Mouse (Mus musculus) urinary bladder, postnatal 14 days (tissue): ENCODE data around the gene Rilpl1.
"Not testable (repeated sequence)": the region's sequence is repeated elsewhere in the genome, so short reads cannot be mapped to it uniquely, and the experiment has no call there.

Source experiments
- DNase-seq: peaks from one replicate; pipeline ENCODE4 v3.0.0; 2021; ENCODE audit warnings: low spot score

Rilpl1 gene

GRCm38 (mm10) chr5:124529191-124529651, 2.0 kb downstream of the Rilpl1 start:
- no peak for DNase-seq

DNA sequence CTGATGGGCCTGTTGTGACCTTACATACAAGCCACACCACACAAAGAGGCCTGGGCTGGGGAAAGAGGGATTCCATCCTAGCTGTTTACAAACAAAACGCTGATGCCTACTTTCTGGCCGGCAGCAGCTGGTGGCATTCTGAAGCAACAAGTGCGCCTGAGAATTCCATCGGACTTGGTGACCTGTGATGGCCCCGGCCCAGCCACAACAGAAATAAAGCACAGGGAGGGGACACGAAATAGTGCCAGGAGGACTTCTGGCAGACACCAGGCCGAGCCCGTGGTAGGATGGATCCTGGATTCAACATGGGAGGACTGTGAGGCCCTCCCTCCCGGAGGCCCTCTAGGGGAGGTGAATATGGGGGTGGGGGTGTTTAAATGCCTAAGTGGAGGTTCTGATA, 2.4 kb downstream of the Rilpl1 start:
- DNase-seq, result no peak

DNA sequence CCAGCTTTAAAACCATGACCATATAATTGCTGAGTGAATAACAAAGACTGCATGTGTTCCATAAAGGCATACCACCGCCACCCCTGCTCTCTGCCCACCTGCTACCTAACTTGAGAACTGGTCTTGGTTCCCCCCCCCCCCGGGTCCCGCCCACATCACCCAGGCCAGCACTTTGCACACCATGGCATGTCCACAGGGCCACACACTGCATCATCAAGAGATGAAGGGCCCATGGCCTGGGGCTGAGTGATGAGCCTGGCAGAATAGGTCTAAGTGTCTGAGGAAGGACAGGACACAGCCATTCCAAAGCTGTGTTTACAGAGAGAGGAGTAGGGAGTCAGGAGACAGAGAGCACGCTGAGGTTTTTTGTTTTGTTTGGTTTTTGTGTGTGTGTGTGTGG, 2.8 kb downstream of the Rilpl1 start:
- no peak for DNase-seq

DNA sequence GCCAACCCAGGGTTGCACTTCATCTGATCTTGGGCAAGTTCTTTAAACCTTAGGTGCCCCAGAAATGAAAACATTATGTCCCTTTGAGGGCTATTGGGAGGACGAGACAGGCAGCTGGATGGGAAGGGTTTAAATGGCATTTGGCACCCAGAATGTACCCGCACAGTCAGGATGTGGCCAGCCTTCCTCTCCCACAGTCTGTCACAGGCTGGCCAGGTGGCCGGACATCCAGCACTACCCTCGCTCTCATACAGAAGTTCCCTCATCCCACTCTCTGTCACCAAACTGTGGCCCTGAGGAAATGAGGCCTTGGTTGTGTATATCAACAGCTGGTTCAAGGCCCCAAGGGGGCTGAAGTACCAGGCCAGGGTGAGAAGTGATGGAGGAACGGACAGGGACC, 6.2 kb downstream of the Rilpl1 start:
- no peak for DNase-seq

- DNase-seq, result no peak
Observed at GRCm38 (mm10) chr5:124523032-124523431, 8.2 kb downstream of the Rilpl1 start.

- DNase-seq, result no peak
Observed at GRCm38 (mm10) chr5:124521588-124521987, 9.6 kb downstream of the Rilpl1 start.

DNA sequence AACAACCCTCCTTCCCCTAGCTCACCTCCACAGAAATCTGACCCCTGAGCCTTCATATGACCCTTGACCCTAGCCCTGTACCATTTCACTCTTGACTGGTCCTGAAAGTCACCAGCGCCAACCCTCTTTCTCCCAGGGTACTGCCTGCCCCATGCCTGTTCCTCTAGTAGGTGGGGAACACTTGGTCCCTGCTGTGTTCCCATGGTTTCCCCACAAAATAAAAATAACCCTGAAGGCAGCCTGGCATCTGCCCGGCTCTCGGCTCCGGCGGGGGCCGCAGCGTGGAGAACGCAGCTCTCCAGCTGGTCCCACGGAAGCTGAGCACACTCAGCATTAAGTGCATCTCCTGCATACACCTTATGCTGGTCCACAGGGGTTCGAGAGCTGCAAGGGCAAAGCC, 12.5 kb downstream of the Rilpl1 start:
- DNase-seq, result no peak

- no peak for DNase-seq
Observed at GRCm38 (mm10) chr5:124515789-124516188, 15.4 kb downstream of the Rilpl1 start.

DNA sequence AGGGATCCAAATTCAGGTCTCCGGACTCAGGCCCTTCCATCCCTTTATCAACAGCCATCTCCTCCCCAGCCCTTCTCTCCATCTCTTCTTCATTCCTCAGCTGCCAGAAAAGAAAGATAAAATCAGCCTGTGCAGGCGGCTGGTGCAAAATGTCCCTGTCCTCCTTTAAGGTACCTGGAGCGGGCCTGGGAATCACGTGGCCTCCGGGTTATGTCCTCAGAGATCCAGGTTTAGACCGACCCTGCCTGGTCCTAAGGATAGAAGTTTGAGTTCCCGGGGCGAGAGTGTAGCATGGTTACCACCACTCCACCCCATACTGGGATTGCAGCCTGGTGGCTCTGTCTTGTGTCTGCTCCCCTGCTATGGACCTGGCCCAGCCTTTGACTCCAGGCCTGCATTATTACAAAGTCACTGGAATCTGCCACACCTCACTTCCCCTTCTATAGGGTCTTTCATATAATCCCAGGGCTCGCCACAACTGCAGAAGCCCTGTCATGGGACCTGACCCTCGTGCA, 20.6 kb downstream of the Rilpl1 start:
- DNase-seq, result no peak

- peak; percentile 56 for DNase-seq
Observed at GRCm38 (mm10) chr5:124509742-124510237, 21.4 kb downstream of the Rilpl1 start.

DNA sequence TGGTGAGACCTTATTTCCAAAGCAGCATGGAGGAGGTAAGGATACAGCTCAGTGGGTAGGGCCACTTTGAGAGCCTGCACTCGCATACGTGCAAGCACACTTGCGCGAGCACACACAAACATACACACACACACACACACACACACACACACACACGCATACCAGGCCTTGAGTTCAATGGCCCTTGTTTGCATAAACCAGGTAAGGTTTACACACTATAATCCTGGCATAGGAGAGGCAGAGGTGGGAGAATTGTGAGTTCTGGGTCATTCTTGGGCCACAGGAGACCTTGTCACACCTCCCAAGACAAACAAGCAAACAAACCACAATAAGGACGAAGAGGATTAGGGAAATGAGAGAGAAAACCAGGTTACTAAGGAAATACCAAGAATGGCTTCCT, 22.0 kb downstream of the Rilpl1 start:
- no peak for DNase-seq

- DNase-seq, result no peak
Observed at GRCm38 (mm10) chr5:124506731-124507359, 24.3 kb downstream of the Rilpl1 start.

- DNase-seq, result no peak
Observed at GRCm38 (mm10) chr5:124505235-124505634, 26.0 kb downstream of the Rilpl1 start.

DNA sequence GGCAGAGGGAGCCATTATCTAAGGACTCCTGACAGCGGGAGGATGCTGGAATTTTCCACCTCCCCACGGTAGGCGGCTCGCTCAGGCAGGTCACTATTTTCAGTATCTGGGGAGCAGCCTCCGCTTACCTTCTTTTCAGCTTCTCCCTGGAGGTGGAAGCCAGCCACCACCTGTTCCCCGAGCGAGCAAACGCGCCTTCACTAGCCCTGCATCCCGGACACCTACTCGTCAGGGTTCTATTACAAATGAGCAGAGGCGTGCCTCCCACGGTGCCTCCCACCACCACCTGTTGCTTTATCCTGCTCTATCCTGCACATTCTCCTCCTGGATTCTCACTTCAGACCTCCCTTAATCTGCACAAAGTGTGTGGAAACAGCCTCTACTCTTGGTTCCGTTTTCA, 27.4 kb downstream of the Rilpl1 start:
- no peak for DNase-seq

DNA sequence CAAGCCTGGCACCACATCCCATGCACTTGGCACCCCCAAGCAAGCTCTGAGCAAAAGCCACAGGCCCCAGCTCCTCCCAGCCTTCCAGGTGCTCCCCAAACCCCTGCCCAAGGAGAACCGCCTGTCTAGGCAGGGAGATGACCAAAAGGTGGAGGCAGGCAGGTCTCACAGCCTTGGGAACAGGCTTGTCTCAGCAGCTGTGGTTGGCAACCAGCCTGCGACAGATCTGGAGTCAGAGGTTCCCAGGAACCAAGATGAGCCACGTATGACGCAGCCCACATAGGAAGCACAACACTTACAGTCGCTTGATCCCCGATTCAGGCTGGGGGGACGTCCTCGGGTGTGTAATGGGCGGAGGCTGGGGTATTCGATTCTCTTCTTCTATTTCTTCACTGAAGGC, 29.6 kb downstream of the Rilpl1 start:
- DNase-seq, result no peak

- no peak for DNase-seq
Observed at GRCm38 (mm10) chr5:124500573-124500972, 30.6 kb downstream of the Rilpl1 start.

GRCm38 (mm10) chr5:124500037-124500436, 31.2 kb downstream of the Rilpl1 start:
- not testable (repeated sequence) for DNase-seq

DNA sequence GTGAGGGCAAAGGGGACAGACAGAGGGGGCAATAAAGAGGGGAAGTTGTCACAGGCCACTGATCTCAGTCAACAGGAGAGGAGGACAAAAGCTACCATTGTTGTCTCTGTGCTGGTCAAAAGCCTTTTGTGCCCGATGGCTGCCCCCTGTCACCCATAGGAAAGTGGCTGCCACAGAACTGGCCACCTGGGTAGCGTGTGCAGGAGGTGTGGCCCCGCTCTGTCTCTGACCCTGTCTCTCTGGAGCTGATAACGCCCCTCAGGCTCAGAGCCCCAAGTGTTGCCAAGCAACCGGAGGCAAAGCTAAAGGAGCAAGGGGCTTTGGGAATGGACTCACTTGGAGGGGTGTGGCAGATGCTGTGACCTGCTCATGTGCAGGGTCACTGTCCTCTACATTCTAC, 32.2 kb downstream of the Rilpl1 start:
- no peak for DNase-seq

- DNase-seq, result no peak
Observed at GRCm38 (mm10) chr5:124498221-124498876, 32.8 kb downstream of the Rilpl1 start.

DNA sequence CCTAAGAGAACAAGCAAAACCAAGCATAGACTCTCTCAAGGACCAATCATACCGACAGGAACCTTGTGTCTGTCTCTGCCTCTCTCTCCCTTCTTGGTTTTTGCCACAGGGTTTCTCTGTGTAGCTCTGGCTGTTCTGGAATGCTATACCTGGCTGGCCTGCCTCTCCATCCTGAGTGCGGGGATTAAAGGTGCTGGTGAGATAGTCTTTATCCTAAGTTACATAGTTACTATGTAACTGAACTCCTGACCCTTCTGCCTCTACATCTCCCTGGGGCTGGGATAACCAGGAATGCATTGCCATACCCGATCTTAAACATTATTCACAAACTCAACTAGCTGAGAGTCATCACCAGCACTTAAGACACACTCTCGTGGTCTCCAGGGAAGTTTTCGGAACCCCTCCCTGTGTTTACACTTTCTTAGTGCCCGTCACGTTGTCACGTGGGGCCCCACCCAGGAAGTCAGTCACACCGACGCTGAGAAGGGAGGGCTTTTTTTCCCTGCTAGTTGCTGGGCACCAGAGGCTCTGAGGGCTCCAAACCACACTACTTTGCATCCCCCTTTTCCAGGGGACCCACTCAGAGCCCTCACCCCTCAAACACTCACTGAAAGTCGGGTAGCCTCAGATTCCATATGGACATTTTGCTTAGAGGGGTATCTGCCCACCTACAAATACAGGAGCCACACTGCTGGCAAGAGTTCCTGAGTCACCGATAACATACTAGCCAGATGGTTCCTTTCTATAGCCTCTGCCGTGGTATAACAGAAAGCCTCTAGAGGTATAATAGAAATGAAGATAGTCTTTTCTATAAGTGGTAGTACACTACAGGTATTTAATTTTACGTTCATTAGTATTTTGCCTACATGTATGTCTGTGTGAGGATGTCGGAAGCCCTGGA, 34.3 kb downstream of the Rilpl1 start:
- DNase-seq, result no peak

GRCm38 (mm10) chr5:124495547-124495946, 35.6 kb downstream of the Rilpl1 start:
- DNase-seq, result no peak

DNA sequence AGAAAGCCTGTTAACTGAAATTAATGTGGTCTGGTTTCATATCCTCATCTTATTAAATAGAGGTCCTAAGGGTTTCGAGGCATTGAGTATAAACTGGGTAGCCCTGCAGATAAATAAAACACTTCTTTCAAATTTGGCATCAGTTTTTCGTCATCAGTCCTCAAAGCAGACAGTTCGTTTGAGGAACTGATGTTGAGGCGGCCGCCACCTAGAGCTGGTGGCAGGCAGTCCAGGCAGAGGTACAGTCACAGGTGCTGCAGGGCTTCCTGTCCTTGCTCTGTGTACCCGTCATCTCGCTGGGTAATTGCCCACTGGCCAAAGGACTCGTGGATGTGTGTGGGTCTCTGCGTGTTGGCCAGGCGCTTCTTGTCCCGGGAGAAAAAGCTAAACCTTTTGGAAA, 37.7 kb downstream of the Rilpl1 start:
- DNase-seq, result no peak
